Mouse (Mus musculus): ENCODE measurements around the gene Knstrn. TPM values are rescaled to one million over a fixed set of nuclear protein-coding genes. Genes with fewer than 3 reads are reported as not detected.

Knstrn gene
- total and polyA plus RNA-seq, 3 experiments: 72.9 to 97.2 (median 72.9) TPM

DNA sequence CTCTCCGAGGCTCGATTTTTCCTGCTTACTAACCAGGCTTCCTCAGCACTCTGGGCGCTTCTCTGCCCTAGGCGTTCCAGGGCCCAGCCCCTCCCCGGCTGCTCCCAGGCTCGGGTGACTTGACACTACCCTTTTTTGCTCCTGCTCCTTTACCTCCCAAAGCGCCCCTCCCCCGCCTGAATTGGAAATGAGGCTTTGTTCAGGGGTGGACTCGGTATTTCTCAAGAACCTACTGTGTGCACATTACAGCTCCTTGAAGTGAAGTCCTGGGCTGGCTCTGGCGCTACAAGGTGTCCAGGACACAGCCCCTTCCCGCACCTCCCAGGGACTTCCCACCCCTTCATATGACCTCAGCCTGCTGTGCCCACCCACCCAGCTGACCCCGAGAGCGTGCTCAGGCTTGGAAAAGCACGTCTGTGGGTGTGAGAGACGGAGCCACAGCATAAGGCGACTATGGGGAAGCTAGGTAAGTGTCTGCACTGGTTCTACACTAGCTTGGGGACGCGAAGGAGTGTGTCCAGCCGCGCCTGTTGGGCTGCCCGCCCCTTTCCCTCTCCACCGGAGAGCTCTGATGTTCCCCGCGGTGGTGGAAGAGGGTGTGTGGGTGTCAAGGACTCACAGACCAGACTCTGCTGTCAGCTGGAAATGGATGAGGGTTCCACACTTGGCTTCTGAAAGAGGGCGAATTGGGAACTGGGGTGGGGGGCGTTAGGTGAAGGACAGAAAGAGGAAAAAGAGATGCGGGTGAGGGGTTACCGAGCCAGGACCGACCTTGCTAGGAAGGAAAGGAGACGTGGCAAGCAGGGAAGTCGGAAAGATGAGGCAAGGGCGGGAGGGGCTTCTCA is 86.4 kb downstream of the Knstrn start, which contains the start of gene Bahd1:
Bahd1 (plus strand) TSS at position 397 of the 845 bp plus-strand sequence.
- dilution Hi-C loops (cut with MboI; ENCODE audit: extremely low pct_ligation_motif_present, extremely low pct_unique_long_range_greater_than_20kb, low sequenced_read_pairs) (no loop called here), in situ Hi-C loops (cut with MboI; ENCODE audit: low pct_ligation_motif_present, low pct_unique_long_range_greater_than_20kb, low sequenced_read_pairs) (loop anchor here (10.0 to 25.0 kb wide), 4 partner anchors 75 to 413 kb away; partner anchors contain the start of gene Srp14)
- DNase-seq (ENCODE audit: extremely low read depth): no peak
- Histone ChIP-seq H3K4me1 (ENCODE audit: control insufficient read depth in 1 of 2, insufficient read depth in 2 of 2) (peaks cover 8 to 56% of the 10 kb centered on the region in 2 experiments), H3K4me3 (replicated peaks in 1 of 3; ENCODE audit: low read depth in 2 of 3, low read length in 2 of 3, poor library complexity in 1 of 3) (peak within 1 kb of the TSS; percentile 44 to 92 (median 63)), H3K79me2 (replicated peaks; ENCODE audit: control insufficient read depth, extremely low read depth, insufficient read depth, poor library complexity, severe bottlenecking) (peaks cover 38% of the 10 kb centered on the region), H3K4me2 (ENCODE audit: insufficient read depth, low read depth, poor library complexity, severe bottlenecking) (peak within 1 kb of the TSS; percentile 94), H3K36me3 (replicated peaks in 1 of 2; ENCODE audit: control insufficient read depth in 1 of 2, insufficient read depth in 1 of 2, low read length in 1 of 2) (no peaks in the 10 kb centered on the region), H3K9ac (ENCODE audit: insufficient read depth, low read depth) (peak within 1 kb of the TSS; percentile 82), H3K27me3 (replicated peaks) (peaks cover 19% of the 10 kb centered on the region), H3K9me3 (replicated peaks; ENCODE audit: low read length) (no peaks in the 10 kb centered on the region), H3K27ac (ENCODE audit: insufficient read depth, low read depth) (no peak within 1 kb of the TSS)
- no peak for TF ChIP-seq MAZ (IDR thresholded peaks at IDR 0.05; ENCODE audit: low read depth, low read length)
- TF ChIP-seq JUND (conservative IDR thresholded peaks at IDR 0.05; ENCODE audit: low read depth, low read length): no peak
- no peak for TF ChIP-seq CTCF (conservative IDR thresholded peaks at IDR 0.05 in 1 of 2, IDR thresholded peaks at IDR 0.05 in 1 of 2; ENCODE audit: low read depth in 2 of 2, low read length in 2 of 2)
- peak; percentile 48; the same call in 1 of the 2 replicates for TF ChIP-seq ZKSCAN1 (IDR thresholded peaks at IDR 0.05; ENCODE audit: borderline replicate concordance, low read depth, low read length)

DNA sequence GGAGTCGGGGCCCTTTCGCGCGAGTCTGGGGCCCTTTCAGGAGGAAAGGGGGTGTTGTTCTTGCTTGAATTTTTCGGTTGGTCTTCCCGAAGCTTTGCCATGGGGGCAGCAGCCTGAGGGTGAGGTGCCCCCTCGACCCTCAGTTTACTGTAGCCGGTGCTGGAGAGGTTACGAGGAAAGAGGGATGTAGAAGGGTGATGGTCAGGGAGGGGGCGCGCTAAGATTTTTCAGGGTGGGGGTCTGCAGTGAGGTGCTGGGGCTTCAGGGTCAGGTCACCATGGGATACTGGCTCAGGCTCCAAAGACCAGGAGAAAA is 87.0 kb downstream of the Knstrn start:
- DNase-seq (ENCODE audit: extremely low read depth): no peak
- peaks cover 8 to 55% of the 10 kb centered on the region in 2 experiments for H3K4me1 ChIP-seq (ENCODE audit: control insufficient read depth in 1 of 2, insufficient read depth in 2 of 2)
- H3K9me3 ChIP-seq (replicated peaks; ENCODE audit: low read length): no peaks in the 10 kb centered on the region
- in situ Hi-C loops (cut with MboI; ENCODE audit: low pct_ligation_motif_present, low pct_unique_long_range_greater_than_20kb, low sequenced_read_pairs): no loop called here
- peaks cover 40% of the 10 kb centered on the region for H3K79me2 ChIP-seq (replicated peaks; ENCODE audit: control insufficient read depth, extremely low read depth, insufficient read depth, poor library complexity, severe bottlenecking)
- peaks cover 19% of the 10 kb centered on the region for H3K27me3 ChIP-seq (replicated peaks)
- H3K4me3 ChIP-seq (replicated peaks in 1 of 3; ENCODE audit: low read depth in 2 of 3, low read length in 2 of 3, poor library complexity in 1 of 3): peak overlapping the region; percentile 44 to 63 (median 47)
- H3K27ac ChIP-seq (ENCODE audit: insufficient read depth, low read depth): no peak overlapping the region
- peak overlapping the region; percentile 94 for H3K4me2 ChIP-seq (ENCODE audit: insufficient read depth, low read depth, poor library complexity, severe bottlenecking)
- H3K9ac ChIP-seq (ENCODE audit: insufficient read depth, low read depth): peak overlapping the region; percentile 82
- no peaks in the 10 kb centered on the region for H3K36me3 ChIP-seq (replicated peaks in 1 of 2; ENCODE audit: control insufficient read depth in 1 of 2, insufficient read depth in 1 of 2, low read length in 1 of 2)
- TF ChIP-seq BHLHE40 (IDR thresholded peaks at IDR 0.05; ENCODE audit: low read depth, low read length): no peak
- no peak for TF ChIP-seq SIN3A (IDR thresholded peaks at IDR 0.05; ENCODE audit: low read length)
- no peak for TF ChIP-seq NRF1 (IDR thresholded peaks at IDR 0.05; ENCODE audit: low read depth, low read length)
- no peak; the same call in 1 of the 2 replicates for TF ChIP-seq CHD2 (IDR thresholded peaks at IDR 0.05; ENCODE audit: low read length)
- 0 out of 2 replicates have a peak, but pooled peaks have one; percentile 34 for TF ChIP-seq MYC (IDR thresholded peaks at IDR 0.05; ENCODE audit: low read depth, low read length)
- TF ChIP-seq POLR2A (IDR thresholded peaks at IDR 0.05; ENCODE audit: low read depth, low read length): no peak
- no peak for TF ChIP-seq RCOR1 (conservative IDR thresholded peaks at IDR 0.05; ENCODE audit: low read depth, low read length)
- no peak for TF ChIP-seq E2F4 (IDR thresholded peaks at IDR 0.05; ENCODE audit: insufficient replicate concordance, low read depth, low read length)
- no peak for TF ChIP-seq MXI1 (IDR thresholded peaks at IDR 0.05; ENCODE audit: low read depth, low read length)
- no peak for TF ChIP-seq ZC3H11A (IDR thresholded peaks at IDR 0.05; ENCODE audit: low read depth, low read length)
- TF ChIP-seq PAX5 (IDR thresholded peaks at IDR 0.05; ENCODE audit: low read length): no peak
- TF ChIP-seq ETS1 (conservative IDR thresholded peaks at IDR 0.05; ENCODE audit: low read depth, low read length): no peak
- no peak for TF ChIP-seq UBTF (IDR thresholded peaks at IDR 0.05; ENCODE audit: low read depth, low read length)
- TF ChIP-seq HCFC1 (IDR thresholded peaks at IDR 0.05; ENCODE audit: low read depth, low read length): no peak
- TF ChIP-seq NELFE (IDR thresholded peaks at IDR 0.05; ENCODE audit: low read depth, low read length): peak; percentile 27; the same call in 1 of the 2 replicates
- TF ChIP-seq MAZ (IDR thresholded peaks at IDR 0.05; ENCODE audit: low read depth, low read length): no peak
- TF ChIP-seq MAX (IDR thresholded peaks at IDR 0.05; ENCODE audit: low read length): 0 out of 2 replicates have a peak, but pooled peaks have one; percentile 13
- TF ChIP-seq GABPA (IDR thresholded peaks at IDR 0.05; ENCODE audit: insufficient replicate concordance, low read depth, low read length): no peak
- 0 out of 4 replicates have a peak, but pooled peaks of 1 of the 2 experiments have one; percentile 3 for TF ChIP-seq CTCF (conservative IDR thresholded peaks at IDR 0.05 in 1 of 2, IDR thresholded peaks at IDR 0.05 in 1 of 2; ENCODE audit: low read depth in 2 of 2, low read length in 2 of 2)
- dilution Hi-C loops (cut with MboI; ENCODE audit: extremely low pct_ligation_motif_present, extremely low pct_unique_long_range_greater_than_20kb, low sequenced_read_pairs): no loop called here

Data from CH12.LX (cell line).